In the genomic region with DNA sequence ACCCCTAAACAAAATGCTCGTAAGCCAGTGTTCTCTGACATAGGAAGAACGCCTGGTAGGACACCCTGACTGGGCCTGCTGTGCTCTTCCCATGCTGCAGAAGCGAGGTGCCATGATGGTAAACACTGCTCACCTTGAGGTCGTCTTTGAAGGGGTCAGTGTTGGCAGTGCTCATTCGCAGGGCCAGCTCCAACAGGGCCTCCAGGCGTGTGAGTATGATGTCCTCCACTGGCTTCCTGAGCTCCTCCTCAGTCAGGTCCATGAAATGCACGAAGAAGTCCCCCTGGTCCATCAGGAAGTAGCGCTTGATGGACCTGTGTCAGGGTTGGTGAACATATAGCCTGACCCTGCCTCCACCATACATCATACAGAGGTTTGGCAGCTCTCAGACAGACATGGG, we compare ENCODE assay signal across 17 mouse cellular contexts. TPM values are rescaled to one million over a fixed set of nuclear protein-coding genes. Genes with fewer than 3 reads are reported as not detected.
DNase-seq lines count a peak whose midpoint lies in the region.
"Had no signal": no experiment of that assay in that cellular context is flagged by ENCODE, and none has a peak within 500 bp of the region (broad histone marks: within the 10 kb centered on the region; RNA-seq: fewer than 3 reads in every experiment).

No protein-coding gene starts in this region.

- intact Hi-C loops in gastrocnemius, postnatal 36 days (cut with DNase I): no loop called here

- DNase-seq in layer of hippocampus, adult 11-12 months (ENCODE audit: low spot score): peak; percentile 1
- DNase-seq in layer of hippocampus, adult 18-20 months (ENCODE audit: low spot score in 2 of 2): no peak
- DNase-seq in spleen, postnatal 4 days (ENCODE audit: low spot score in 2 of 2): peak; percentile 9 to 54
- DNase-seq in spleen, postnatal 36 days (ENCODE audit: low spot score in 2 of 2): no peak
- DNase-seq in thymus, postnatal 14 days: peak; percentile 2
- DNase-seq in thymus, postnatal 36 days: no peak
- peak; percentile 0 for DNase-seq in B cell, adult 2 months
- no peak for DNase-seq in gastrocnemius, postnatal 36 days
- DNase-seq: adrenal gland, adult 8-10 months; adrenal gland, postnatal 14 days; adrenal gland, postnatal 36 days; cerebellum, adult 11-12 months; cerebellum, adult 9-10 months; cerebellum, postnatal 10 days; cerebellum, postnatal 25 days had no signal

RNA-seq across cellular contexts. Expression of a gene that starts 12.3 kb away (rescaled TPM):
- 1 to 10 TPM; 3.2 to 4.7 TPM for total RNA-seq in layer of hippocampus, adult 18-20 months (2021)
- total RNA-seq in gastrocnemius, postnatal 36 days (2021): under 1 TPM; 0.74 to 0.89 TPM

RNA-seq across cellular contexts. Expression of a gene that starts 26.1 kb away (rescaled TPM):
- total RNA-seq in layer of hippocampus, adult 18-20 months (2021): 1 to 10 TPM in 1 of 2 experiments, under 1 TPM in 1; 0.99 to 1.5 TPM
- total RNA-seq in gastrocnemius, postnatal 36 days (2021): not detected
- total RNA-seq: adrenal gland, adult 18-20 months; adrenal gland, postnatal 14 days; adrenal gland, postnatal 36 days had no signal

RNA-seq across cellular contexts. Expression of a gene that starts 31.5 kb away (rescaled TPM):
- 10 to 100 TPM; 23.8 to 24.2 TPM for total RNA-seq in layer of hippocampus, adult 18-20 months (2021)
- total RNA-seq in gastrocnemius, postnatal 36 days (2021): 1 to 10 TPM; 7.7 to 8.2 TPM

RNA-seq across cellular contexts. Expression of a gene that starts 31.8 kb away (rescaled TPM):
- 10 to 100 TPM; 34.1 to 35.4 TPM for total RNA-seq in layer of hippocampus, adult 18-20 months (2021)
- total RNA-seq in gastrocnemius, postnatal 36 days (2021): 10 to 100 TPM; 16.8 to 19.2 TPM

RNA-seq across cellular contexts. Expression of a gene that starts 44.2 kb away (rescaled TPM):
- under 1 TPM in 1 of 2 experiments, not detected in 1; 0.15 TPM for total RNA-seq in layer of hippocampus, adult 18-20 months (2021)
- total RNA-seq in gastrocnemius, postnatal 36 days (2021): not detected
- total RNA-seq: adrenal gland, adult 18-20 months; adrenal gland, adult 8-10 months; adrenal gland, postnatal 14 days; adrenal gland, postnatal 36 days; CH12.LX had no signal

Comparison
In these comparisons a context has a peak if more than half of its experiments do, and no peak if none do; other contexts are left out.
1. DNase-seq: peak in layer of hippocampus, adult 11-12 months (single experiment), spleen, postnatal 4 days (2 of 2), thymus, postnatal 14 days (single experiment) and B cell, adult 2 months (2 of 2); none in layer of hippocampus, adult 18-20 months (0 of 2), spleen, postnatal 36 days (0 of 2), thymus, postnatal 36 days (0 of 2) and gastrocnemius, postnatal 36 days (0 of 2).